Mouse (Mus musculus) B cell, adult 2 months (primary cell): ENCODE measurements around the gene Pno1.
A peak's percentile ranks its signal among the peaks of the same experiment; 100 is the strongest.

Experiments used
- DNase-seq, 2 experiments: peaks; one replicate each; pipeline ENCODE4 v3.0.0; 2022

Gene Pno1

DNA sequence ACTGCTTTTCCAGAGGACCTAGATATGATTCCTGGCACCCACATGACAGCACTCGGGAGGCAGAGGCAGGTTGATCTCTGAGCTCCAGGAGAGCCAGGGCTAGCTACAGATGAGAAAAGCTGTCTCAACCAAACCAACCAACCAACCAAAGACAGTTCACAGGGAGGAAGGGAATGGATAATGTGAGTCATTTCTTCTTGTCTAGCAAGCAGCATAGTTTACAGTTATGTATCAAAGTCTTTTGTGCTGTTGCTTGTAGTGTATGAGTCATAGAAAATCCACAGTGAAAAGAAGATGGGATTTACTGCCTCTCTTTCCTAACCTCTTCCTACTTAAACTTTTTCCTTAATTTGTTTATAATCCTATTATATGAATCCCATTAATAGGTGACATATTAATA lies 34.7 kb downstream of the Pno1 start:
- no peak for DNase-seq

DNA sequence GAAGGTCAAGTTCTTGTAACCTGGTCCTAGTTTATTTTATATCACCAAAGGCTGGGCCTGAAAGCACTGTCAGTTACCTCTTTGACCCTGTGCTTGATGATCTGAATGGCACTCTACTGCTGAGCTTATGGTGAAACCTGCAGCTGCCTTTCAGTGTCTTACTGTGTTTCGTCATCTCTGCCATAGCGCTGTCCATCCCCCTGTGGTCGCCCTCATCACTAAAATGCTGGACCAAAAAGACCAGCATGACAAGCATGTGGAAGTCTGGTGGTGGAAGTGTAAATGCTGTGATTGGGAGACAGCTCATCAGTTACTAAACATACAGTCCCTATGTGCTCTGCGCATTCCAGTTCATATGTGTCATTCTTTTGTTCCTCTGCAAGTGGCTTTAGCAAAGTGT lies 39.1 kb downstream of the Pno1 start:
- no peak for DNase-seq

DNA sequence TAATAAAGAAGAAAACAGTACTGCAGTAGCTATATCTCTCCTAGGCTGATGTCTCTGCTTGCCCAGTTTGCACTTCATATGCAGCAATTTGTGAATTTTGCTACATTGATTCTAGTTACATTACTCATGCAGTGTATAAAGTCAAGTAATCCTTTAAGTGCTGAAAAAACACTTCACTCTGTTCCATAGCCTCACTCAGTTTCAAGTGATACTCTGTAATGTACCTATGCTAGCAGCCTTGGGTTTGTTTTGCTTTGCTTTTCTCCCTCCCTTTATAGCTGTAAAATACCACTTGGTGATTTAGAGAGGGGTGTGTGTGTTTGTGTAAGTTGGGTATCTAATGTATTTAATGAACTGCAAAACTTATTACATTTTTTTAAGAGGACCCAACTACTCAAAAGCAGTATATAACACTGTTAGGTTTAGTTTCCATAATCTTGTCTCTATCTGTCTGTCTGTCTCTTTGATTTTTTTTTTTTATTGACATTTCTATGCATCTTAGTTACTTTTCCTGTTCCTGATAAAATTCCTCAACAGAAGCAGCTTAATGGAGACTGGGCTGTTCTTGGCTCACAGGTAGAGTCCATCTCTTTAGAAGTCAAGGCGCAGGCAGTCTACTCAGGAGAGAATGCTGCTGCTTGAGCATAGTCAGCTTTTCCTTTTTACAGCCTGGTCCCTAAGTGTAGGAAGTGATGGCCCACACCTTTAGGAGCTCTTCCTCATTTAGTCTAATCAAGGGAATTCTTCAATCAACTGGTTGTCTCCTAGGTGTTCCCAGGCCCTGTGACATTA lies 40.2 kb downstream of the Pno1 start:
- DNase-seq = no peak

DNA sequence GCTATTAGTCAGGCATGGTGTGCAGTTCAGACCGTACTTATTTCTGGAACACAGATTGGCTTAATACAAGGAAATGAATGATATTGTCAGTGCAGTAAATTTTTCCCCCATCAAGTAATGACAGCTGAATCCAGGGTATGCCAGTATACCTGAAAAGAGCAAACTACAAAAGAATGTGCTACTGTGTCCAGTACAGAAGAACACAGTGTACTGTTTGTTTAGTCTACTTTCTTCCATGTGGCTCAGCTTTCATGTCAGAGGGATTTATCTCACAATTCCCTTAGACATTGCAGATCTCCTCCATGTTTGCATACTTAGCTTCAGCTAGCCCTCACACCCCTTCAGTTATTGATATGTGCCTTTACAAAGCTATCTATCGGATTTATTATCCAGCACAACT lies 42.1 kb downstream of the Pno1 start:
- DNase-seq = no peak

DNA sequence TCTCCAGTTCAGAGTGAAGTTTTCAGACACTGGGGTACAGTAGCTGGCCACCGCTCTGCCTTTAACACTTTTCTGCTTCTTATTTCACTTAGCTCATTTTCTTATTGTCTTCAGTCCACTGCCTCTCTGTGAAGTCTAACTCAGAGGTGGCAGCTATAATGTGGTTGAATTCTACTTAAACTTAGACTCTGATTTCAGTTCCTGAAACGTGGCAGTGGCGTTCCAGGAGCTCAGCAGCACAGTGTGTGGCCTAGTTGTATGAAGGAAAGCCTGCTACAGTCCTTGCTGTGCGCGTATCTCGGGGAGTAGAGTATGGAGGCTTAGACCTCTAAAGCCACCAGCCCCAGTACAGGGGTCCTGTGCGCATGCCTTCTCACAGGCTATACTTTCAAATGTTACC lies 44.7 kb downstream of the Pno1 start:
- peak; percentile 61 to 63 for DNase-seq

DNA sequence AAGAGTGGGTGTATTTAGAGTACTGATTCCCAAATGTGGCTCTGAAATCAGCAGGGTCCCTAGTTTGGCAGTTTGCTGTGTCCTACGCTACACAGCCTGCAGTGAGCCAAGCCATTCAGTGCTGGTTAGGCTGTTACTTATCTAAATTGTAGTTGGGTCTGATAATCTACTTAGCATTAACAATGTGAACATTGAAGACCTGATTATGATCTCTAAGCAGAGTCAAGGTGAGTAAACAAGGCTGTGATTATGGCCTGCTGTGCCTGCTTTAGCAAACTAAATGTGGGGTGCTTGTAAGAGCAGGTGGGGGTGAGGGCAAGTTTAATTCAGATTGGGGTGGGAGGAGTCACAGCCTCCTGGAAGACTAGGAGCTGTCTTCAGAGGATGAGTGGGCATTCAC lies 47.4 kb downstream of the Pno1 start:
- no peak for DNase-seq

DNA sequence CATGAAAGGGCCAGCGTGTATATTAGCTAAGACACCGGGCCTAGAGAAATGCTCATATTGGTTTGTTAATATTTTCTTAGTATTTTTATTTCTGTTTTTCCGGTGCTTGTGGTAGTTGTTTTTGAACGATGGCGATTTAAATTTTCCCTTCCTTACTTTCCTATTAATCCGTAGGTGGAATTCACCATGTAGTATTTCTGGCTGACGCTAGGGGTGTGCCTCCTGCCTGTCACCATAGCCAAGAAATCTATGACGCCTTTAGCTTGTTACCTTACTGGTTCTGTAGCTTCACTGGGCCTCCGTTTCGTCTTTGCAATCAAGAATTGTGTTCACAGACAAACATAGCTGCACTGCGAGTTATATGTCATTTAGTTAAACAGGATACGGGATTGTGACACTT lies 51.1 kb downstream of the Pno1 start:
- peak; percentile 59 to 65 for DNase-seq

DNA sequence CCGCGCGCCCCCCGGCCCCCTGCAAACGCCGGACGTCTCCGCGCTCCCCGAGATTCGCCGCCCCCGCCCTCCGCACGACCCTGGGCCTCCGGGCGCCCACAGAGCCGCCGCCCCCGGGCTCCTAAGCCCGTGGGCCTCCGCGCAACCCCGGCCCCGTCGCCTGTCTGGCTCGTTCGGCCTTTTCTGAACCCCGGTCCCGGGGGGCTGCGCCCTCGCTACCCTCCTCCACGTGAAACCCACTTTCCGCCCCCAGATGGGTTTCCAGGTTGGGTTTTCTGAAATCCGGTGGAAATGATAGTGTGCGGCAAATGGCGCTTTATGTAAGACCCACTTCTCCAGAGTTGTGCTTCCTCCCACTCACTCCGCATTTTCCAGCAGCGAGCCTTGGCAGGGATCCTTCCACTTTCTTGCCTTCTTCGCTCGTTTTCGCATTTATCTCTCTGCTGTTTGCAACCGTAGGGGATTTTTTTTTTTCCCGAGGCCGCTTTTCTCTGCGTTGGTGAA lies 51.6 kb downstream of the Pno1 start:
- peak; percentile 51 to 57 for DNase-seq

DNA sequence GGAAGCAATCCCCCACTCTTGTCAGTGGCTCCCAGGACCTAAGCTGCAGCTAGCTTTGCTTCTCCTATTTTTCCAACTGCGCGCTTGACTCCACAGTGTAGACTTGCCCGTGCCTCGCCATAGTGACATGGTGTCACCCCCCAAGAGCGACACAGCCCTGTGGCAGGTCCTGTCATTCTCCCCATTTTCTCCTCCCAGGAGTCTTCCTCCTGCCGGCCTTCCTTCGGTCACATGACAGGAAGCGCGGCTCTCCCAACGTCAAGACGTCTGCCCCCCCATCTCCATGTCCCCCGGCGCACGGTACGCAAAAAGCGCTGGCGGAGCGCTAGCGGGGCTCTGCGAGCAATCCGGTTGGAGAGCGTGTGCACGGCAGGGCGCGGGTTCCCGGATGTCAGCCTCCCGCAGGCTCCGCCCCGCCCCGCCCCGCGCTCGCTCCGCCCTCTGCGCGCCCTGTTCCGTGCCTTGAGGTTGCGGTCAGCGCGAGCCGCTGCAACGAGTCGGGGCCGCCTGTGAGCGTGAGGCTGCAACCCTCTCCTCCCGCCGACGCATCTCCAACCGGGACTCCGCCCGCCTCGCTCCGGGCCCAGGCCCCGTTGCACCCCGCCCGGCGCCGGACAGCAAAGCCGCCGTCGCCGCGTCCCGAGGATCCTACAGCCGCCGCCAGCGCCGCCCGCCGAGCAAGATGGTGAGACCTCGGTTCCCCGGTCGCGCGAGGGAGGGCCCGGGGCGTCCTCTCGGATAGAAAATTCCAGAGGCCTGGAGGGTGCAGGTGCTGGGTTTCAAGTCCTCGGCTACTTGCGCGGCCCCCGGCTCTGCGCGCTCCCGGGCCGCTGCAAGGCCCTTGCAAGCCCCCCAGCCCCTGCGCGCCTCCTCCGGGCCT lies 52.3 kb downstream of the Pno1 start, which contains the start of gene Ppp3r1:
TSS of gene Ppp3r1 (plus strand) at position 406 of the 880 bp plus-strand sequence.
- peak; percentile 97 to 98 for DNase-seq
